Mouse (Mus musculus) thymus, adult 2 months (tissue): ENCODE results near the gene Dtx3.

Experiments
- CTCF ChIP-seq: fragments of 200-500 bp; IDR thresholded peaks from 2 replicates; pipeline ENCODE4 v1.5.1; 2012; ENCODE audit warnings: mild to moderate bottlenecking, control low read depth, low read length, moderate library complexity, borderline replicate concordance; ENCODE audit not compliant: control insufficient read depth, poor library complexity, insufficient read depth; ENCODE audit errors: extremely low read depth
- POLR2A ChIP-seq: fragments of 200-500 bp; IDR thresholded peaks from 2 replicates; pipeline ENCODE4 v1.6.1; 2012; ENCODE audit warnings: mild to moderate bottlenecking, low read length, control low read depth, moderate library complexity; ENCODE audit not compliant: control insufficient read depth, poor library complexity, insufficient read depth; ENCODE audit errors: extremely low read depth

DNA sequence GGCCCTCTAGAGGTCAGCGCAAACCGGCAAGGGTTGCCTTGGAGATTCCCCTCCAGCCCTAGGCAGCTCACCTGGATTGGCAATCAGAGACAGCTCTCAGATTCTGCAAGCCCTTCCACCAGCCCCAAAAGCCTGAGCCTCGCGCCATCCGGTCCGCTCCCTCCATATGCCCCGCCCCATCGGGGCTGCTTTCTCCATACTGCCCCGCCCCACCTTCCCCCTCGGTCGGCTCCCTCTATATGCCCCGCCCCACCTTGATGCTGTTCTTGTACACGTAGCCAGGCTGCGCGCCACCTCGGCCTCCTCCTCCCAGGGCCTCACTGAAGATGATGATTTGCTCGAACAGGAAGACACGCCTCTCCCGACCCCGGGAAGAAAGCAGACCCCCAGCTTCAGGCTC, 11.8 kb downstream of the Dtx3 start:
- TF ChIP-seq CTCF (no peak), POLR2A (no peak)
